Mouse (Mus musculus) thymus, adult 2 months (tissue): ENCODE results near the gene Pygo2. TPM values are rescaled to one million over a fixed set of nuclear protein-coding genes. Genes with fewer than 3 reads are reported as not detected.

Experiments used
- DNase-seq: peaks from one replicate; pipeline ENCODE4 v3.0.0; 2021
- H3K27ac ChIP-seq: fragments of 200-500 bp; 2 replicates; pipeline ENCODE4 v1.5.1; 2012; ENCODE audit warnings: low read length, control low read depth; ENCODE audit not compliant: control insufficient read depth, insufficient read depth
- H3K27me3 ChIP-seq: fragments of 200-500 bp; 2 replicates; pipeline ENCODE4 v1.6.1; 2012; ENCODE audit warnings: mild to moderate bottlenecking, low read length, moderate library complexity, mixed read lengths; ENCODE audit not compliant: control insufficient read depth, insufficient read depth
- H3K36me3 ChIP-seq: fragments of 200-500 bp; 2 replicates; pipeline ENCODE4 v1.6.1; 2012; ENCODE audit warnings: mild to moderate bottlenecking, low read length, moderate library complexity; ENCODE audit not compliant: control insufficient read depth, insufficient read depth
- H3K4me1 ChIP-seq: fragments of 200-500 bp; replicated peaks from 2 replicates; pipeline ENCODE4 v1.6.1; 2012; ENCODE audit warnings: low read length; ENCODE audit not compliant: control insufficient read depth, insufficient read depth
- H3K4me3 ChIP-seq: fragments of 200-500 bp; 2 replicates; pipeline ENCODE4 v1.5.1; 2012; ENCODE audit warnings: mild to moderate bottlenecking, low read length, control low read depth, moderate library complexity; ENCODE audit not compliant: control insufficient read depth, insufficient read depth
- CTCF ChIP-seq: fragments of 200-500 bp; IDR thresholded peaks from 2 replicates; pipeline ENCODE4 v1.5.1; 2012; ENCODE audit warnings: mild to moderate bottlenecking, control low read depth, low read length, moderate library complexity, borderline replicate concordance; ENCODE audit not compliant: control insufficient read depth, poor library complexity, insufficient read depth; ENCODE audit errors: extremely low read depth
- POLR2A ChIP-seq: fragments of 200-500 bp; IDR thresholded peaks from 2 replicates; pipeline ENCODE4 v1.6.1; 2012; ENCODE audit warnings: mild to moderate bottlenecking, low read length, control low read depth, moderate library complexity; ENCODE audit not compliant: control insufficient read depth, poor library complexity, insufficient read depth; ENCODE audit errors: extremely low read depth
- WGBS: fragments of 180-500 bp; shearing (Covaris S2); methylation state at CpG from one replicate; pipeline ENCODE4 v1.1.7; 2018; 5-methylcytosine and 5-hydroxymethylcytosine counted together
- polyA plus RNA-seq: library from polyadenylated mRNA; depleted of rRNA; stranded (reverse); fragments of >200 nt; gene quantifications from 2 replicates; pipeline ENCODE4 v1.2.3, GENCODE M21; 2012

Gene Pygo2
- polyA plus RNA-seq, 1 experiment, result 82.3 TPM

GRCm38 (mm10) chr3:89396654-89397005 is 33.4 kb upstream of the Pygo2 start:
- H3K36me3 ChIP-seq, result no peaks in the 10 kb centered on the region
- peaks cover 13% of the 10 kb centered on the region for H3K27me3 ChIP-seq
- TF ChIP-seq CTCF (no peak), POLR2A (no peak)
- H3K27ac ChIP-seq, result no peak overlapping the region
- DNase-seq, result no peak
- peaks cover 25% of the 10 kb centered on the region for H3K4me1 ChIP-seq
- H3K4me3 ChIP-seq, result no peak overlapping the region
- 5% methylated on average over 4 of the region's 4 CpGs for WGBS

GRCm38 (mm10) chr3:89401329-89401728 is 28.7 kb upstream of the Pygo2 start:
- DNase-seq, result no peak
- WGBS, result 94% methylated on average over 7 of the region's 7 CpGs
- Histone ChIP-seq H3K36me3 (no peaks in the 10 kb centered on the region; the same call in 1 of the 2 replicates), H3K27ac (no peak overlapping the region), H3K4me1 (peaks cover 3% of the 10 kb centered on the region), H3K4me3 (no peak overlapping the region), H3K27me3 (no peaks in the 10 kb centered on the region)
- TF ChIP-seq POLR2A (no peak), CTCF (no peak)

- WGBS, result 94% methylated on average over 5 of the region's 5 CpGs
- TF ChIP-seq CTCF, result no peak
- TF ChIP-seq POLR2A, result no peak
- no peaks in the 10 kb centered on the region; the same call in 1 of the 2 replicates for H3K36me3 ChIP-seq
Measured at GRCm38 (mm10) chr3:89402693-89403092, 27.3 kb upstream of the Pygo2 start, which contains the start of gene Lenep. Gene Lenep, minus strand, starts transcription at chr3:89402793.

GRCm38 (mm10) chr3:89406887-89407286 is 23.1 kb upstream of the Pygo2 start:
- Histone ChIP-seq H3K4me1 (peaks cover 7% of the 10 kb centered on the region), H3K27ac (no peak overlapping the region), H3K27me3 (no peaks in the 10 kb centered on the region), H3K36me3 (peaks cover 4% of the 10 kb centered on the region; the same call in 1 of the 2 replicates), H3K4me3 (no peak overlapping the region)
- 93% methylated on average over 6 of the region's 6 CpGs for WGBS
- no peak for DNase-seq
- TF ChIP-seq POLR2A, result no peak
- TF ChIP-seq CTCF, result no peak

More at GRCm38 (mm10) chr3:89402693-89403092, 27.3 kb upstream of the Pygo2 start, which contains the start of gene Lenep:
- no peak within 1 kb of the TSS for H3K4me3 ChIP-seq
- no peak within 1 kb of the TSS for H3K27ac ChIP-seq
- no peaks in the 10 kb centered on the region for H3K4me1 ChIP-seq
- H3K27me3 ChIP-seq, result no peaks in the 10 kb centered on the region
- DNase-seq, result no peak

GRCm38 (mm10) chr3:89408448-89408847 is 21.6 kb upstream of the Pygo2 start:
- Histone ChIP-seq H3K4me1 (peaks cover 7% of the 10 kb centered on the region), H3K36me3 (peaks cover 4% of the 10 kb centered on the region; the same call in 1 of the 2 replicates), H3K27me3 (no peaks in the 10 kb centered on the region), H3K27ac (no peak overlapping the region), H3K4me3 (no peak overlapping the region)
- no peak for DNase-seq
- 91% methylated on average over 16 of the region's 16 CpGs for WGBS
- no peak for TF ChIP-seq CTCF

GRCm38 (mm10) chr3:89409701-89410100 is 20.3 kb upstream of the Pygo2 start:
- DNase-seq, result no peak
- Histone ChIP-seq H3K4me1 (peaks cover 7% of the 10 kb centered on the region), H3K36me3 (peaks cover 4% of the 10 kb centered on the region; the same call in 1 of the 2 replicates), H3K27ac (no peak overlapping the region), H3K4me3 (no peak overlapping the region), H3K27me3 (no peaks in the 10 kb centered on the region)
- WGBS, result 99% methylated on average over 3 of the region's 3 CpGs
- no peak for TF ChIP-seq POLR2A
- no peak for TF ChIP-seq CTCF

GRCm38 (mm10) chr3:89410864-89411263 is 19.1 kb upstream of the Pygo2 start:
- 80% methylated on average over 10 of the region's 10 CpGs for WGBS
- H3K27ac ChIP-seq, result no peak overlapping the region
- no peaks in the 10 kb centered on the region for H3K27me3 ChIP-seq
- H3K36me3 ChIP-seq, result peaks cover 4% of the 10 kb centered on the region; the same call in 1 of the 2 replicates
- peaks cover 7% of the 10 kb centered on the region for H3K4me1 ChIP-seq
- TF ChIP-seq CTCF, result no peak
- peak overlapping the region; percentile 28 for H3K4me3 ChIP-seq
- no peak for DNase-seq
